Mouse (Mus musculus): ENCODE data around the gene Prss41. TPM values are rescaled to one million over a fixed set of nuclear protein-coding genes. Genes with fewer than 3 reads are reported as not detected.

The Prss41 gene
- polyA plus RNA-seq, 1 experiment from 2014 or later, result 2.9 TPM

GRCm38 (mm10) chr17:23820731-23821130, 23.2 kb downstream of the Prss41 start:
- Histone ChIP-seq H3K36me3 (ENCODE audit: control insufficient read depth, insufficient read depth, low read length) (peaks cover 100% of the 10 kb centered on the region), H3K27me3 (replicated peaks; ENCODE audit: control insufficient read depth, insufficient read depth, low read length) (no peaks in the 10 kb centered on the region), H3K4me3 (ENCODE audit: low read depth, low read length) (no peak overlapping the region), H3K9ac (ENCODE audit: low read length) (no peak overlapping the region), H3K27ac (ENCODE audit: low read depth) (no peak overlapping the region), H3K4me1 (replicated peaks; ENCODE audit: control insufficient read depth, insufficient read depth, low read length) (no peaks in the 10 kb centered on the region), H3K4me2 (ENCODE audit: low read length) (no peak overlapping the region), H3K9me3 (ENCODE audit: control insufficient read depth, low read length) (peaks cover 21% of the 10 kb centered on the region)
- 93% methylated on average over 5 of the region's 5 CpGs for WGBS
- ATAC-seq (replicated peaks; ENCODE audit: low FRiP score, low TSS enrichment, low read depth) (no peak), DNase-seq (ENCODE audit: low spot score) (no peak)

GRCm38 (mm10) chr17:23819235-23819634, 24.7 kb downstream of the Prss41 start:
- Histone ChIP-seq H3K4me3 (ENCODE audit: low read depth, low read length) (no peak overlapping the region), H3K4me2 (ENCODE audit: low read length) (no peak overlapping the region), H3K36me3 (ENCODE audit: control insufficient read depth, insufficient read depth, low read length) (peaks cover 100% of the 10 kb centered on the region), H3K9me3 (ENCODE audit: control insufficient read depth, low read length) (peaks cover 21% of the 10 kb centered on the region), H3K27ac (ENCODE audit: low read depth) (no peak overlapping the region), H3K27me3 (replicated peaks; ENCODE audit: control insufficient read depth, insufficient read depth, low read length) (no peaks in the 10 kb centered on the region), H3K9ac (ENCODE audit: low read length) (no peak overlapping the region), H3K4me1 (replicated peaks; ENCODE audit: control insufficient read depth, insufficient read depth, low read length) (no peaks in the 10 kb centered on the region)
- WGBS, result 98% methylated on average over 25 of the region's 25 CpGs
- no peak for ATAC-seq (replicated peaks; ENCODE audit: low FRiP score, low TSS enrichment, low read depth)
- DNase-seq (ENCODE audit: low spot score), result no peak

DNA sequence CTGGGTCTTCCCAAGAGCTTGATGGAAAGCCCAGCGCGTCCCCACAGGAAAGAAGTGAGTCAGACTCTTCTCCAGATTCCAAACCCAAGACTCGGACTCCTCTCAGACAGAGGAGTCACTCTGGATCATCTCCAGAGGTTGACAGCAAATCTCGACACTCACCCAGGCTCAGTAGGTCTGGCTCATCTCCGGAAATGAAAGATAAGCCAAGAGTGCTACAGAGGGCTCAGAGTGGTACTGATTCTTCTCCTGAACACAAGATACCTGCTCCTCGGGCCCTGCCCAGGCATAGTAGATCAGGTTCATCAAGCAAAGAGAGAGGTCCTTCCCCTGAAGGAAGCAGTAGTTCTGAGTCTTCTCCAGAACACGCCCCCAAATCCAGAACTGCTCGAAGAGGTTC, 25.4 kb downstream of the Prss41 start:
- ATAC-seq (replicated peaks; ENCODE audit: low FRiP score, low TSS enrichment, low read depth), result no peak
- Histone ChIP-seq H3K9ac (ENCODE audit: low read length) (no peak overlapping the region), H3K4me1 (replicated peaks; ENCODE audit: control insufficient read depth, insufficient read depth, low read length) (no peaks in the 10 kb centered on the region), H3K27me3 (replicated peaks; ENCODE audit: control insufficient read depth, insufficient read depth, low read length) (no peaks in the 10 kb centered on the region), H3K27ac (ENCODE audit: low read depth) (no peak overlapping the region), H3K4me2 (ENCODE audit: low read length) (no peak overlapping the region), H3K4me3 (ENCODE audit: low read depth, low read length) (no peak overlapping the region), H3K9me3 (ENCODE audit: control insufficient read depth, low read length) (peaks cover 21% of the 10 kb centered on the region), H3K36me3 (ENCODE audit: control insufficient read depth, insufficient read depth, low read length) (peaks cover 100% of the 10 kb centered on the region)
- DNase-seq (ENCODE audit: low spot score), result no peak
- 98% methylated on average over 8 of the region's 8 CpGs for WGBS

DNA sequence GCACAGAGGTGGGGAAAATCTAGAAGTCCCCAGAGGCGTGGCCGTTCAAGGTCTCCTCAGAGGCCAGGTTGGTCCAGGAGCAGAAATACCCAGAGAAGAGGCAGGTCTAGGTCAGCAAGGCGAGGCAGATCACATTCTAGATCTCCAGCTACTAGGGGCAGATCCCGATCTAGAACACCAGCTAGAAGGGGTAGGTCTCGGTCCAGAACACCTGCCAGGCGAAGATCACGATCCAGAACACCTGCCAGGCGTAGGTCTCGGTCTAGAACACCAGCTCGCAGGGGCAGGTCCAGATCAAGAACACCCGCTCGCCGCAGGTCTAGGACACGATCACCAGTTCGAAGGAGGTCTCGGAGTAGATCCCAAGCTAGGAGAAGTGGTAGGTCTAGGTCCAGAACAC, 28.3 kb downstream of the Prss41 start:
- no peak for DNase-seq (ENCODE audit: low spot score)
- ATAC-seq (replicated peaks; ENCODE audit: low FRiP score, low TSS enrichment, low read depth), result no peak
- WGBS, result 98% methylated on average over 16 of the region's 16 CpGs
- Histone ChIP-seq H3K27ac (ENCODE audit: low read depth) (no peak overlapping the region), H3K4me3 (ENCODE audit: low read depth, low read length) (no peak overlapping the region), H3K9me3 (ENCODE audit: control insufficient read depth, low read length) (peaks cover 21% of the 10 kb centered on the region), H3K36me3 (ENCODE audit: control insufficient read depth, insufficient read depth, low read length) (peaks cover 100% of the 10 kb centered on the region), H3K4me2 (ENCODE audit: low read length) (no peak overlapping the region), H3K9ac (ENCODE audit: low read length) (no peak overlapping the region), H3K4me1 (replicated peaks; ENCODE audit: control insufficient read depth, insufficient read depth, low read length) (no peaks in the 10 kb centered on the region), H3K27me3 (replicated peaks; ENCODE audit: control insufficient read depth, insufficient read depth, low read length) (no peaks in the 10 kb centered on the region)

- no peak overlapping the region for H3K9ac ChIP-seq (ENCODE audit: low read length)
- H3K36me3 ChIP-seq (ENCODE audit: control insufficient read depth, insufficient read depth, low read length), result peaks cover 63% of the 10 kb centered on the region
- peaks cover 20% of the 10 kb centered on the region for H3K4me1 ChIP-seq (replicated peaks; ENCODE audit: control insufficient read depth, insufficient read depth, low read length)
- no peaks in the 10 kb centered on the region for H3K9me3 ChIP-seq (ENCODE audit: control insufficient read depth, low read length)
- H3K27me3 ChIP-seq (replicated peaks; ENCODE audit: control insufficient read depth, insufficient read depth, low read length), result no peaks in the 10 kb centered on the region
- no peak overlapping the region for H3K4me2 ChIP-seq (ENCODE audit: low read length)
- ATAC-seq (replicated peaks; ENCODE audit: low FRiP score, low TSS enrichment, low read depth) (no peak), DNase-seq (ENCODE audit: low spot score) (no peak)
- H3K4me3 ChIP-seq (ENCODE audit: low read depth, low read length), result no peak overlapping the region
- 88% methylated on average over 3 of the region's 3 CpGs for WGBS
- no peak overlapping the region for H3K27ac ChIP-seq (ENCODE audit: low read depth)
Observed at GRCm38 (mm10) chr17:23807918-23808317, 36.1 kb downstream of the Prss41 start.

GRCm38 (mm10) chr17:23806867-23807266, 37.1 kb downstream of the Prss41 start:
- Histone ChIP-seq H3K9me3 (ENCODE audit: control insufficient read depth, low read length) (no peaks in the 10 kb centered on the region), H3K4me1 (replicated peaks; ENCODE audit: control insufficient read depth, insufficient read depth, low read length) (peaks cover 20% of the 10 kb centered on the region), H3K27me3 (replicated peaks; ENCODE audit: control insufficient read depth, insufficient read depth, low read length) (no peaks in the 10 kb centered on the region), H3K4me2 (ENCODE audit: low read length) (no peak overlapping the region), H3K9ac (ENCODE audit: low read length) (no peak overlapping the region), H3K4me3 (ENCODE audit: low read depth, low read length) (no peak overlapping the region), H3K36me3 (ENCODE audit: control insufficient read depth, insufficient read depth, low read length) (peaks cover 53% of the 10 kb centered on the region), H3K27ac (ENCODE audit: low read depth) (no peak overlapping the region)
- ATAC-seq (replicated peaks; ENCODE audit: low FRiP score, low TSS enrichment, low read depth) (no peak), DNase-seq (ENCODE audit: low spot score) (no peak)
- 74% methylated on average over 25 of the region's 25 CpGs for WGBS

DNA sequence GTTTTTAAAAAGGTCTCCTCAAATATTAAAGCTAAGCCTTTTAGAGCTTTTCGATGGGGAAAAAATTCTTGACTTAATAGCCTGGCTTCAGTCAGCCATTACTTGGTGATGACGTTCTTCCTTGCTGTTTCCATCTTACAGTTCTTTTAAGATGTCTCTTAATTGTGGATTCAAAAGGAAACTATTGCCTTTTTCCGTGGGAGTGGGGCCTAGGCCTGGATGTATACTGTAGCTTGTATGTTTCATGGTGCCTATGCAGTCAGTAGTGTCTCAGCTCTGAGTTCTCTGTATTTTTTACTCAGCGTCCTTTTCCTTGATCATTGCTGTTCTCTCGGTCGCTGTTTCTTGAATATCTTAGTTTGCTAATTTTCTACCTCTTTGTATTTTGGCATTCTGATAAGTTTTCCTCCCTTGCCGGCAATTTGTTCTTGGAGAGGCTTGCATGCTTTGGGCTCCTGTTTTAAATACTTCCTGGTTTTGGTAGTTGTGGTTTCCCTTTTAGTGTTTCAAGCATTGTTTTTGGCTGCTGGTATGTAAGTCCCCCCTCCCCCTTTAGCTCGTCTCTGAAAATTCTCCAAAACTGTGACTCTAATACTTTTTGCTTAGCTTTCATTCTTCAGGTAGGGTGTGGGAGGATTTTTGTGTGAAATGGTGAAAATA, 39.4 kb downstream of the Prss41 start:
- no peak for ATAC-seq (replicated peaks; ENCODE audit: low FRiP score, low TSS enrichment, low read depth)
- 5% methylated on average over 8 of the region's 8 CpGs for WGBS

DNA sequence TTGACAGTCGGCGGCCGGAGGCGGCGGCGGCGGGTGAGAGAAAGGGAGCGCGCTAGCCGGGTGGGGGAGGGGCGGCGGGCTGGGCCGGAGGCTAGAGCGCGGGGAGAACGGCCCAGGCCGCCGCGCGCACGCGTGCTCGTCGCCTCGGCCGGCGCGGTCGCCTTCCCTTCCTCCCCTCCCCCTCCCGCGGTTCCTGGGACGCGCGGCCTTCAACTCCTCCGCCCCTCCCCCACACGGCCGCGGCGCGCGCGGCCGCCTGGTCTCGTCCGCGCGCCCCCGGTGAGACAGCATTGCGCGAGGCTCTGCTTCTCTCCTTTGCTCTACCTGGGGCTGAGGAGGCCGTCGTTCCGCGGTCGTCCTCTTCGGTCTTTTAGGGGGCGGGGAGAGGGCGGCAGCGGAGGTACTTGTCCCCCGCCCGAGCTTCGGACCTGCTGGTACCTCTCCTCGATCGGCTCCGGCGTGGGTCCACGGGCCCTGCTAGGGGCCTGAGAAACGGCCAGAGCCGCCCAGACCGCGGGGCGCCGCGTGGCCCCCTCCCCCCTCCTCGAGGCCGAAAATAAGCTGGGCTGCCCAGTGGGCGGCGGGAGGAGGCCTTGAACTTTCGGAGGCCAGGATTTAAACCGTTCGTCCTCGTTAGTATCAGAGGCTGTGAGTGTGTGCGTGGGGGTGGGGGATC, 40.5 kb downstream of the Prss41 start:
- Histone ChIP-seq H3K27me3 (replicated peaks; ENCODE audit: control insufficient read depth, insufficient read depth, low read length) (no peaks in the 10 kb centered on the region), H3K4me2 (ENCODE audit: low read length) (peak overlapping the region; percentile 87), H3K4me1 (replicated peaks; ENCODE audit: control insufficient read depth, insufficient read depth, low read length) (peaks cover 20% of the 10 kb centered on the region), H3K9ac (ENCODE audit: low read length) (peak overlapping the region; percentile 98), H3K36me3 (ENCODE audit: control insufficient read depth, insufficient read depth, low read length) (peaks cover 19% of the 10 kb centered on the region), H3K27ac (ENCODE audit: low read depth) (peak overlapping the region; percentile 95), H3K4me3 (ENCODE audit: low read depth, low read length) (peak overlapping the region; percentile 99), H3K9me3 (ENCODE audit: control insufficient read depth, low read length) (no peaks in the 10 kb centered on the region)
- WGBS, result under 1% methylated on average over 64 of the region's 83 CpGs
- ATAC-seq (replicated peaks; ENCODE audit: low FRiP score, low TSS enrichment, low read depth), result peak; percentile 73
- peak; percentile 93 for DNase-seq (ENCODE audit: low spot score)

More for the DNA sequence above, 39.4 kb downstream of the Prss41 start:
- no peak for DNase-seq (ENCODE audit: low spot score)
- Histone ChIP-seq H3K9ac (ENCODE audit: low read length) (peak overlapping the region; percentile 98), H3K27ac (ENCODE audit: low read depth) (no peak overlapping the region), H3K27me3 (replicated peaks; ENCODE audit: control insufficient read depth, insufficient read depth, low read length) (no peaks in the 10 kb centered on the region), H3K36me3 (ENCODE audit: control insufficient read depth, insufficient read depth, low read length) (peaks cover 30% of the 10 kb centered on the region), H3K9me3 (ENCODE audit: control insufficient read depth, low read length) (no peaks in the 10 kb centered on the region), H3K4me2 (ENCODE audit: low read length) (peak overlapping the region; percentile 87), H3K4me3 (ENCODE audit: low read depth, low read length) (peak overlapping the region; percentile 99), H3K4me1 (replicated peaks; ENCODE audit: control insufficient read depth, insufficient read depth, low read length) (peaks cover 20% of the 10 kb centered on the region)

All from intestine, embryonic 14.5 days (tissue).